In the genomic region with DNA sequence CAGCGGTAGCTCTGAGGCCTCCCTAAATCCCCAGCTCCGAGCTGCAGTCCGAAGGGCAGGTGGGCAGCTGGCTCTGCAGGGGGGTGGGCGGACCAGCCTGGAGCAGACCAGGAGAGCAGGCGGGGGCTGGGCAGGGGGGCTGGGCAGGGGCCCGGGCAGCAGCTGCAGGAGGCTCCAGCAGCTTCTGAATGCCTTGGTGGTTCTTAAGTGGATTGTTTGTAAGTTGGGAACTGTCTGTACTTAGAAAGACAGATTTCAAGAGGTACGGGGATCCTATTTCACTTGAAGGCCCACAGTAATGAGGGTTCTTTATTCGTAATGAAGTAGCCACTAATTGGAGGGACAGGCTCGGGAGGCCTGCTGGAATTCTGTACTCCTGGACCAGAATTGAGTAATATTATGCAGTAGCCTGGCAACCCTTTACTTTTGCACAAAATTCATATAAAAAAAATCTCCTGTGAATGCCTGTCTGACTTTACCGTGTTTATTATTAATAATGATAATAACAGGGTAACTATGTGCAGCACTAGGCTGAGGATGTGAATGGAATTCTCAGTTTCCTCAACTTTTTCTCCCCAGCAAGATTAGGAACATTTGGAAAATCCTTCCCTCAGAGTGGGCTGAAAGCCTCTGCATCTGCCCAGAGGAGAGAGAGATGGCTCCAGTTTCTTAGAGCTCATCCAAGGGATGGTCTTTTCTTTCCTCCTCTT, we compare ENCODE assay signal across 10 mouse cellular contexts.
DNase-seq lines count a peak whose midpoint lies in the region; ATAC-seq and TF ChIP-seq lines count a peak whose summit lies in the region.
"Had no signal": no experiment of that assay in that cellular context is flagged by ENCODE, and none has a peak within 500 bp of the region (broad histone marks: within the 10 kb centered on the region; RNA-seq: fewer than 3 reads in every experiment).

No protein-coding gene starts in this region.

- no peaks in the 10 kb centered on the region for H3K9me3 ChIP-seq in hindbrain, embryonic 10.5 days
- no peaks in the 10 kb centered on the region for H3K9me3 ChIP-seq in hindbrain, postnatal 0 days (ENCODE audit: low read length)
- H3K9me3 ChIP-seq in forebrain, embryonic 13.5 days (replicated peaks): no peaks in the 10 kb centered on the region
- H3K9me3 ChIP-seq in limb, embryonic 13.5 days: no peaks in the 10 kb centered on the region
- H3K9me3 ChIP-seq: megakaryocyte, embryonic 14.5 days had no signal

- no peaks in the 10 kb centered on the region for H3K27me3 ChIP-seq in hindbrain, embryonic 10.5 days (ENCODE audit: insufficient read depth, poor library complexity, severe bottlenecking)
- H3K27me3 ChIP-seq in hindbrain, postnatal 0 days (ENCODE audit: insufficient read depth, low read length): no peaks in the 10 kb centered on the region
- H3K27me3 ChIP-seq in forebrain, embryonic 13.5 days: no peaks in the 10 kb centered on the region
- H3K27me3 ChIP-seq in limb, embryonic 13.5 days: no peaks in the 10 kb centered on the region
- H3K27me3 ChIP-seq: megakaryocyte, embryonic 14.5 days had no signal

- H3K9ac ChIP-seq in hindbrain, postnatal 0 days (replicated peaks; ENCODE audit: low read length): no peak overlapping the region
- H3K9ac ChIP-seq in forebrain, embryonic 13.5 days: no peak overlapping the region
- H3K9ac ChIP-seq in limb, embryonic 13.5 days: no peak overlapping the region; the same call in 1 of the 2 replicates

- no peaks in the 10 kb centered on the region for H3K36me3 ChIP-seq in hindbrain, embryonic 10.5 days
- no peaks in the 10 kb centered on the region for H3K36me3 ChIP-seq in hindbrain, postnatal 0 days (ENCODE audit: insufficient read depth, low read length)
- no peaks in the 10 kb centered on the region for H3K36me3 ChIP-seq in forebrain, embryonic 13.5 days (ENCODE audit: poor library complexity, severe bottlenecking)
- no peaks in the 10 kb centered on the region for H3K36me3 ChIP-seq in limb, embryonic 13.5 days

- H3K4me3 ChIP-seq in hindbrain, embryonic 10.5 days: no peak overlapping the region
- H3K4me3 ChIP-seq in hindbrain, postnatal 0 days (ENCODE audit: low read length): no peak overlapping the region
- H3K4me3 ChIP-seq in forebrain, embryonic 13.5 days: no peak overlapping the region
- no peak overlapping the region for H3K4me3 ChIP-seq in limb, embryonic 13.5 days
- H3K4me3 ChIP-seq: megakaryocyte, embryonic 14.5 days had no signal

- TF ChIP-seq CTCF in hindbrain, postnatal 0 days (IDR thresholded peaks at IDR 0.05; ENCODE audit: low read depth): no peak
- TF ChIP-seq CTCF in brain, embryonic 14.5 days (IDR thresholded peaks at IDR 0.05; ENCODE audit: borderline replicate concordance, extremely low read depth, insufficient read depth, insufficient read length): no peak

- H3K4me1 ChIP-seq in hindbrain, embryonic 10.5 days (replicated peaks): peaks cover 21% of the 10 kb centered on the region
- 0 out of 2 replicates have a peak, but pooled peaks cover 2% of the 10 kb centered on the region for H3K4me1 ChIP-seq in hindbrain, postnatal 0 days (ENCODE audit: insufficient read depth, low read length)
- H3K4me1 ChIP-seq in forebrain, embryonic 13.5 days: peaks cover 25% of the 10 kb centered on the region
- H3K4me1 ChIP-seq in limb, embryonic 13.5 days: peaks cover 35% of the 10 kb centered on the region

- ATAC-seq in hindbrain, postnatal 0 days: no peak
- ATAC-seq in forebrain, embryonic 13.5 days: peak; percentile 95
- ATAC-seq in limb, embryonic 13.5 days (ENCODE audit: low FRiP score, low read depth): peak; percentile 80

- TF ChIP-seq POLR2A in brain, embryonic 14.5 days (IDR thresholded peaks at IDR 0.05; ENCODE audit: borderline replicate concordance, extremely low read depth, insufficient read depth, insufficient read length, poor library complexity, severe bottlenecking): no peak

- DNase-seq in hindbrain, embryonic 10.5 days (ENCODE audit: low spot score): peak; percentile 24
- no peak for DNase-seq in hindbrain, postnatal 0 days (ENCODE audit: low spot score)
- DNase-seq in brain, embryonic 14.5 days (ENCODE audit: low read depth): peak; percentile 89
- no peak for DNase-seq in thymus, postnatal 36 days
- no peak for DNase-seq in urinary bladder, adult 18-20 months (ENCODE audit: low spot score in 2 of 2)
- DNase-seq in frontal cortex, postnatal 36 days (ENCODE audit: low spot score in 2 of 2): no peak
- DNase-seq: adrenal gland, adult 8-10 months had no signal

- WGBS in hindbrain, embryonic 10.5 days: 14% methylated on average over 10 of the region's 10 CpGs
- WGBS in hindbrain, postnatal 0 days: 19% methylated on average over 10 of the region's 10 CpGs
- WGBS in forebrain, embryonic 13.5 days: 2% methylated on average over 10 of the region's 10 CpGs
- WGBS in limb, embryonic 13.5 days: 11% methylated on average over 10 of the region's 10 CpGs

- no peak overlapping the region for H3K4me2 ChIP-seq in hindbrain, postnatal 0 days (ENCODE audit: low read depth, low read length)
- peak overlapping the region; percentile 15 for H3K4me2 ChIP-seq in forebrain, embryonic 13.5 days
- peak overlapping the region; percentile 28 for H3K4me2 ChIP-seq in limb, embryonic 13.5 days (replicated peaks)

- peak overlapping the region; percentile 74 for H3K27ac ChIP-seq in hindbrain, embryonic 10.5 days
- no peak overlapping the region for H3K27ac ChIP-seq in hindbrain, postnatal 0 days
- peak overlapping the region; percentile 86 for H3K27ac ChIP-seq in forebrain, embryonic 13.5 days
- H3K27ac ChIP-seq in limb, embryonic 13.5 days: peak overlapping the region; percentile 87

Comparison
In these comparisons a context has a peak if more than half of its experiments do, and no peak if none do; other contexts are left out.
1. DNase-seq: peak in hindbrain, embryonic 10.5 days (single experiment) and brain, embryonic 14.5 days (single experiment); none in hindbrain, postnatal 0 days (single experiment), thymus, postnatal 36 days (0 of 2), urinary bladder, adult 18-20 months (0 of 2) and frontal cortex, postnatal 36 days (0 of 2).